Mouse (Mus musculus) heart, adult 9 months (tissue): ENCODE results near the gene Zdhhc1.

ENCODE experiments used
- DNase-seq, 2 experiments: peaks; one replicate each; pipeline ENCODE4 v3.0.0; 2022; ENCODE audit warnings: low spot score in 2 of 2

Zdhhc1 gene

DNA sequence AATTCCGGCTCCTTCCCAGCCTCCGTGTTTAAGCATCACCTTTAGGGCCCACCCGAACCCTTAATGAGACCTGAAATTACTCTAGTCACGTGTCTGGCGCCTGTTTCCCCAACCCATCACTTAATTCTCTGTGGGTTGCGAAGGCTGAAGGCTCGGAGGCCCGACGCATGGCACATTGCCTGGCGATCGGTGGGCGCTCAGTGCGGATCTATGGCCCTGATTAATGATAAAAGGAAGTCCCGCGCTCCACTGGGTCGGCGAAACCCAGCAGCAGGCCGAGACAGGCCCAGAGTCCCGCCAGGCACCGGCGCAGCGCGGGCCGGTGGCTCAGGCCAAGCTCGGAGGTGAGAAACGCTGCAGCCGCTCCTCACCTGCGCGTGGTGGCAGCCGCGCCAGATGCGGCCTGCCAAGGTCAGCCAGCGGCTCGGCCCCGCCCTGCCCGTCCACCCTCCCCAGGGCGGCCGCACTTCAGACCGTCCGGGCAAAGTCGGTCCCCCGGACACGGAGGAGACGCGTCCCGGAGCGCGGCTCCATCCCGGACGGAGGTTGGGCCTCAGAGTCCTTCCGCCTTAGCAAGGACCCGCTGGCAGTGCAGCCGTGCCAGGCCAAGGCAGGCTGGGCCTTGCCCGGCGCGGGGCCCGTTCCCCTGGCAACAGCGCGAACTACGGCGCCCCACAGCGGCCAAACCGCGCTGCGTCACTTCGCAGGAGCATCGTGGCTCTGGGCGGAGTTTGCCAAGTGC is at the start of gene Zdhhc1:
Gene Zdhhc1 (minus strand): TSS at position 464 of the 742 bp plus-strand sequence.
- peak; percentile 86 to 87 for DNase-seq

DNA sequence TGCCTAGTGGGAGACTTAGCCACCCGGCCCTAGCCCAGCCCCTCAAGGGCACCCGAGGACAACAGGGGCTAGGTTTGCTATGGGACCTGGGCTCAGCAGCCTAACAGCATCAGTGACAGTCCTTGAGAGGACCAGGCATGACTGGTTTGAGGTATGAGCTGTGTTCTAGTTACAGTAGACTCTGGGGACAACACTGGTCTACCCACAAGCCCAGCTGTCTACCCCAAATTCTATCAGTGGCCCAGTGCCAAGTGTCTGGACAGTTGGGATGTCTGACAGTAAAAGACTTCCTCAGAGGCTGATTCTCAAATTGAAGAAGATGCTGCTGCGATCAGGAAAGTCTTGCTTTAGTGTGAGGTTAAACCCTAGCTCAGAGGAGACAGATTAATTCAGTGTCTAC is 48.5 kb upstream of the Zdhhc1 start:
- DNase-seq = peak in 1 of 2 experiments; percentile 27

GRCm38 (mm10) chr8:105544544-105545205 is 48.0 kb upstream of the Zdhhc1 start:
- peak; percentile 46 to 55 for DNase-seq

DNA sequence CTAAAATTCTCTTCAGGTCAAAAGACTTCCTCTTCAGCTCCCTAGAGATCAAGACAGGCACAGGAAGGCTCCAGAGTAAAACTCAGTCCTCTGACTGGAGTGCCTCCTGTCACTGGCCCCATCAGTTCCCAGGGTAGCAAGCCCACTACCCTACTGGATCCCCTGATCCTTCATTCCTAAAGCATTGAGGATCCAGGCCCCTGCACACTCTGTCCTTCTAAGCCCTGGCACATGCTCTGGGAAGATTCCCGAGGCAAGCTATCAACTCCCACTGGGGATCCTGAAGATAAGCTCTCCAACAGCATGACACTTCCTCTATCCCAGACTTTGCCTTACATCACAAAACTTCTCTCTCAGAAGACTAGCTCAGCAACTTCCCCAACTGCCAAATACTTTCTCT is 47.0 kb upstream of the Zdhhc1 start:
- DNase-seq = peak; percentile 60 to 67

DNA sequence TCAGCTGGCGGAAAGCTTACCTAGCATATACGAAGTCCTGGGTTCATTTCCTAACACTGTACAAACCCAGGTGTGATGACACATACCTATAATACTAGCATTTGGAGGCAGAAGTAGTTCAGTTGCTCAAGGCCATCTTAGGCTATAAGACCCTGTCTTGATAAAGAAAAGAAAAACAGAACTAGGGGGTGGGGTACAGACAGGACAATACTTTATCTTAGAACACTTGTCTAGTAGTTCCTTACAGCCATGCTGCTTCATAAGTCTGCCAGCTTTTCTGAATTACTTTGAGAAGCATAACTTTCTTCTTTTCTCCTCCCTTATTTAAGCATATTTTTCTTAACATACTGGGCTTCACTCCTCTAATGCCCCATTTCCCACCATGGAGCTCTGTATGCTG is 46.1 kb upstream of the Zdhhc1 start:
- DNase-seq = no peak

- no peak for DNase-seq
Observed at GRCm38 (mm10) chr8:105542032-105542656, 45.4 kb upstream of the Zdhhc1 start.

- no peak for DNase-seq
Observed at GRCm38 (mm10) chr8:105538940-105539339, 42.2 kb upstream of the Zdhhc1 start.

GRCm38 (mm10) chr8:105537011-105537677 is 40.4 kb upstream of the Zdhhc1 start:
- DNase-seq = peak in 1 of 2 experiments; percentile 26

GRCm38 (mm10) chr8:105536546-105536945 is 39.8 kb upstream of the Zdhhc1 start:
- no peak for DNase-seq

DNA sequence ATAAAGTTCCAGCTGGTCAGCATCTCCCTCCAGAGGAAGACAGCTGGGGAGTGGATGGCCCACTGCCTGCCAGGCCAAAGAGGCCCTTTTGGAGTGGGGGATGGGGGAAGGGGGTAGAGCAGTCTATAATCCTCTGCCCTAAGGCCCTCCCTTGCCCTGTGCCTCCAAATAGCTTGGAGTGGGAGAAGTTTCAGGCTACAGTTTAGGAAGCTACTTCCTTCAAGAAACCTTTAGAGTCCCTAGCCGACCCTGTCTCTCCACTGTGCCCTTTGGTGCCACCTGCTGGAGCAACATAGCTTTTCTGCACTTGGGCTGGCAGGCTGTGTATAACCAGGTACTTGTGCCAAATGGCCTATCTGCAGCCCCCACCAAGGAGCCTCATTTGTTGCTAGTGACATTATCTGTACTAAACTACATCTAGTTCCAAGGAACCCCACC is 37.2 kb upstream of the Zdhhc1 start:
- peak; percentile 50 to 59 for DNase-seq

DNA sequence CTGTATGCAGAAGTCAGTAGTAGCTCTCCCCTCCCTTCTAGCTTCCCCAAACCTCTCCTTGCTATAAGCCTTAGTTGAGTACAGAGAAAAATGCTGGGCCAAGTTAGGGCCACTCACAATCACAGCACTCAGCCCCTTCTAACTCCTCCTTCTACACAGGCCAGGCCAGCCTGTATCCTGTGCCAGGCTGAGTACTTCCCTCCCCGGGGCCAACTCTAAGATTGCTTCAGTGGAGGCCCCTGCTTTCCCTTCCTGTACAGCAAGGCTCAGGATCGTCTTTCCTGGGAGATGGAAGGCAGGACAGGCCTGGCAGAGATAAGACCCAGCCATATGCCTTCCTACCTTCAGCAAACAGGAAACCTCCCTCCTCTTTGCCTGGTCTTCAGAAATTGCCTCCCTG is 36.7 kb upstream of the Zdhhc1 start:
- no peak for DNase-seq

DNA sequence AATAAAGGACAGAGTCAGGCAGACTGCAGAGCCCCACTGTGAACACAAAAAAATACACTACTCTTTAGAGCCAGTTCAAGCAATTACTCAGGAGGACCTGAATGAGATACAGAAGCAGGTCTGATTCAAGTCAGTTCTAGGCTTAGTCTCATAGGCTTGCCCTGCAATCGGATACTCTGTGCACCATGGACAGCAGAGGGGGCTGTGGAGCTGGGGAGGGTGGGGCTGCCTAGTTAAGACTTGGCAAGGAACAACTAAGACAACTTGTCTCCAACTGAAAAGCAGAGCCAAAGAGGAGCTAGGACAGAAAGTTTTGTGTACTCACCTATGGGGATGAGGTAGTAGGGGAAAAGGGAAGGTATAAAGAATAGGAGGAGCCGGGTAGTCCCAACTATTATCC is 35.1 kb upstream of the Zdhhc1 start:
- peak in 1 of 2 experiments; percentile 55 for DNase-seq

DNA sequence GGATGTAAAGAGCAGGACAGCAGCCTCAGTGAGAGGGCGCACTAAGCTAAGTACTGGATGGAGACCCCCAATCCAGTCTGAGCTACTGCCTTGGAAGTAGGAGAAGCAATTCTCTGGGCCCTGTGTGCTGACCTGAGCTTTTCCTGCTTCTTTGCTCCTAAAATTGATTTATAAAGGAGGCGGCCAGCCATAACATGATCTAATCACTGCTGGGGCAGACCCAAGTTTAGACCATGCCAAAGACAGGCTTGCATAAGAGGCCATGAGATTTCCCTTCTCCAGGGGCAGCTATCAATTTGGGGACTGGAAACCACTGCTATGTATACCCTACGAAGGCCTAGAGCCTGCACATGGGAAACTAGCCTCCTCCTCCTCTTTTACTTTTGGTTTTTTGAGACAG is 32.6 kb upstream of the Zdhhc1 start:
- DNase-seq = peak in 1 of 2 experiments; percentile 49

DNA sequence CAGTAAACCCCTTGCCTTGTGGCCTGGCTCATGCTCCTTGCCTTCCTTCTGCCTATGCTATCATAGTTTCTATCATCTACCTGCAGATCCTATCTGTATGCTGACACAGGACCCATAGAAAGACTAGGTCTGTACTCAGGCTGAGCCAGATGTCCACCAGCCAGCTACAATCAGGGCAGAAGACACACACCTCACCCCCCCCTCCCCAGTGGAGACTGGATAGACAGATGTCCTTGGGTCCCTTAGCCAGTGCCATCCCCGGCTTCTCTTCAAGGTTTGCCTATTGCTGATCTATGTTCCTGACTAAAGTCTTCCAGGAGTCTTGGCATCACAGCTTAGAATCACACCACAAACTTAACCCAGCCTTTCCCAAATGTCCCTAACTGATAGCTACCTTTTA is 31.5 kb upstream of the Zdhhc1 start:
- DNase-seq = no peak

- no peak for DNase-seq
Observed at GRCm38 (mm10) chr8:105527110-105527509, 30.4 kb upstream of the Zdhhc1 start.

GRCm38 (mm10) chr8:105522890-105523289 is 26.2 kb upstream of the Zdhhc1 start:
- DNase-seq = no peak

DNA sequence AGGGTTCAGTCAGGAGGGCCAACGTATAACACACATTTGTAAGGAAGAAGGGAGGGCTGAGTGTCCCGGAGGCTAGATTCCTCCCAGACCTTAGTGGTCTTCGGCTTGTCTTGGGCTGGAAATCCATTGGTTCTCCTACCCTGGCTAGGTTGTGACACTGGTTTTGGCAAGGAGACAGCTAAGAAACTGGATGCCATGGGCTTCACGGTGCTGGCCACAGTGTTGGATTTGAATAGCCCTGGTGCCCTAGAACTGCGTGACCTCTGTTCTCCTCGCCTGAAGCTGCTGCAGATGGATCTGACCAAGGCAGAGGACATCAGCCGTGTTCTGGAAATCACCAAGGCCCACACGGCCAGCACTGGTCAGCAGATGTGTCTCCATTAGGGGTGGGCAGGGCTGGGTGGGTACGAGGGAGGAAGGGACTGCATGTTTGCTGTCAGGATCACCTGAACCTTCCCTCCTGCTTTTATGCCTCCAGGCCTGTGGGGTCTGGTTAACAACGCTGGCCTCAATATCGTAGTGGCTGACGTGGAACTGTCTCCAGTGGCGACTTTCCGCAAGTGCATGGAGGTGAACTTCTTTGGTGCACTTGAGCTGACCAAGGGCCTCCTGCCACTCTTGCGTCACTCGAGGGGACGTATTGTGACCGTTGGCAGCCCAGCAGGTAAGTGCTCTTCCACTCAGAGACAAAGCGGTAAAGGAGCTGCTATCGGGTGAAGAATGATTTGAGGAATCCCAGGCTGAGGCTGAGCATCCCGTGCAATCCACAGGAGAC is 25.5 kb upstream of the Zdhhc1 start:
- DNase-seq = no peak

DNA sequence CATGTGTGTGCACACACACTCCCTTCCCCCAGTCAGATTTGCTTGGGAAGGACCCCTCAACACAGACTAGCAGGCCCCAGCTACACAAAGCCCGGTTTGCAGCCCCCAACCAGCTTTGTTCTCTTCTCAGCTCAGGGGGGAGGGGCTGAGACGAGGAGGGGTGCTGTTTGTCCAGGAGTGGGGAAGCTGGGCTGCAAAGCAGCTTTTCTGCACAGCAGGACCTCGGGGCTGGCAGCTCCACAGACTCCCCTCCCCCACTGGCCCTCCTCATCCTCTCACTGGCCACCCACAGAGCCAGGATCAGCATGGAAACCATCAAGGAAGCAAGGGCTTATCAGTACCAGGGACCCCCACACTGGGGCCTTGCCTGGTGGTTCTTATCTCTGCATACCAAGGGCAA is 24.4 kb upstream of the Zdhhc1 start:
- DNase-seq = no peak

GRCm38 (mm10) chr8:105520521-105520920 is 23.8 kb upstream of the Zdhhc1 start:
- DNase-seq = no peak

- DNase-seq = no peak
Observed at GRCm38 (mm10) chr8:105519591-105519990, 22.9 kb upstream of the Zdhhc1 start.
